Mouse (Mus musculus): ENCODE measurements at regions not wholly inside any gene's neighbourhood (a gene's known extent, or its start where the extent isn't known, plus 50 kb on each side); places are given as distances from the start of the nearest gene placed in this dataset.

- no peak for DNase-seq (ENCODE audit: low spot score)
- H3K27ac ChIP-seq (replicated peaks; ENCODE audit: low read depth, low read length) = no peak overlapping the region
- no peak overlapping the region for H3K9ac ChIP-seq (ENCODE audit: low read length)
- H3K9me3 ChIP-seq (ENCODE audit: control insufficient read depth, low read length) = no peaks in the 10 kb centered on the region
- H3K4me3 ChIP-seq (ENCODE audit: low read depth, low read length) = no peak overlapping the region
- WGBS = 82% methylated on average over 9 of the region's 9 CpGs
- no peaks in the 10 kb centered on the region for H3K4me1 ChIP-seq (ENCODE audit: control insufficient read depth, insufficient read depth, low read length)
- H3K4me2 ChIP-seq (ENCODE audit: low read depth, severe bottlenecking) = no peak overlapping the region
- H3K36me3 ChIP-seq (ENCODE audit: control insufficient read depth, insufficient read depth, low read length) = no peaks in the 10 kb centered on the region
- ATAC-seq (ENCODE audit: insufficient number of reproducible peaks, low FRiP score, low TSS enrichment, low read depth) = no peak
- no peaks in the 10 kb centered on the region for H3K27me3 ChIP-seq (ENCODE audit: control insufficient read depth, insufficient read depth, low read length)
These were observed 141.6 kb upstream of the Ddx18 start for GRCm38 (mm10) chr1:121709317-121709860.

GRCm38 (mm10) chr1:121708301-121708700 lies 140.5 kb upstream of the Ddx18 start:
- Histone ChIP-seq H3K4me2 (ENCODE audit: low read depth, severe bottlenecking) (no peak overlapping the region), H3K4me3 (ENCODE audit: low read depth, low read length) (no peak overlapping the region), H3K27me3 (ENCODE audit: control insufficient read depth, insufficient read depth, low read length) (no peaks in the 10 kb centered on the region), H3K9ac (ENCODE audit: low read length) (no peak overlapping the region), H3K4me1 (ENCODE audit: control insufficient read depth, insufficient read depth, low read length) (no peaks in the 10 kb centered on the region), H3K9me3 (ENCODE audit: control insufficient read depth, low read length) (no peaks in the 10 kb centered on the region), H3K27ac (replicated peaks; ENCODE audit: low read depth, low read length) (no peak overlapping the region), H3K36me3 (ENCODE audit: control insufficient read depth, insufficient read depth, low read length) (no peaks in the 10 kb centered on the region)
- no peak for DNase-seq (ENCODE audit: low spot score)
- no peak for ATAC-seq (ENCODE audit: insufficient number of reproducible peaks, low FRiP score, low TSS enrichment, low read depth)
- 74% methylated on average over 10 of the region's 10 CpGs for WGBS

GRCm38 (mm10) chr1:121701826-121702225 lies 134.0 kb upstream of the Ddx18 start:
- Histone ChIP-seq H3K9ac (ENCODE audit: low read length) (no peak overlapping the region), H3K36me3 (ENCODE audit: control insufficient read depth, insufficient read depth, low read length) (no peaks in the 10 kb centered on the region), H3K4me1 (ENCODE audit: control insufficient read depth, insufficient read depth, low read length) (no peaks in the 10 kb centered on the region), H3K4me3 (ENCODE audit: low read depth, low read length) (no peak overlapping the region), H3K27me3 (ENCODE audit: control insufficient read depth, insufficient read depth, low read length) (no peaks in the 10 kb centered on the region), H3K9me3 (ENCODE audit: control insufficient read depth, low read length) (no peaks in the 10 kb centered on the region), H3K27ac (replicated peaks; ENCODE audit: low read depth, low read length) (no peak overlapping the region), H3K4me2 (ENCODE audit: low read depth, severe bottlenecking) (no peak overlapping the region)
- ATAC-seq (ENCODE audit: insufficient number of reproducible peaks, low FRiP score, low TSS enrichment, low read depth) = no peak
- WGBS = 34% methylated on average over 7 of the region's 7 CpGs
- no peak for DNase-seq (ENCODE audit: low spot score)

- no peaks in the 10 kb centered on the region for H3K36me3 ChIP-seq (ENCODE audit: control insufficient read depth, insufficient read depth, low read length)
- no peaks in the 10 kb centered on the region for H3K4me1 ChIP-seq (ENCODE audit: control insufficient read depth, insufficient read depth, low read length)
- no peak for DNase-seq (ENCODE audit: low spot score)
- no peak overlapping the region for H3K4me3 ChIP-seq (ENCODE audit: low read depth, low read length)
- H3K27me3 ChIP-seq (ENCODE audit: control insufficient read depth, insufficient read depth, low read length) = no peaks in the 10 kb centered on the region
- no peak overlapping the region for H3K4me2 ChIP-seq (ENCODE audit: low read depth, severe bottlenecking)
- no peak overlapping the region for H3K27ac ChIP-seq (replicated peaks; ENCODE audit: low read depth, low read length)
- no peak for ATAC-seq (ENCODE audit: insufficient number of reproducible peaks, low FRiP score, low TSS enrichment, low read depth)
- WGBS = 86% methylated on average over 1 of the region's 1 CpGs
- H3K9ac ChIP-seq (ENCODE audit: low read length) = no peak overlapping the region
- H3K9me3 ChIP-seq (ENCODE audit: control insufficient read depth, low read length) = no peaks in the 10 kb centered on the region
These were observed 86.1 kb upstream of the Ddx18 start for GRCm38 (mm10) chr1:121653901-121654300.

GRCm38 (mm10) chr1:121650071-121650470 lies 82.3 kb upstream of the Ddx18 start:
- H3K27me3 ChIP-seq (ENCODE audit: control insufficient read depth, insufficient read depth, low read length) = no peaks in the 10 kb centered on the region
- H3K9me3 ChIP-seq (ENCODE audit: control insufficient read depth, low read length) = no peaks in the 10 kb centered on the region
- no peaks in the 10 kb centered on the region for H3K36me3 ChIP-seq (ENCODE audit: control insufficient read depth, insufficient read depth, low read length)
- DNase-seq (ENCODE audit: low spot score) (no peak), ATAC-seq (ENCODE audit: insufficient number of reproducible peaks, low FRiP score, low TSS enrichment, low read depth) (no peak)
- H3K9ac ChIP-seq (ENCODE audit: low read length) = no peak overlapping the region
- H3K4me1 ChIP-seq (ENCODE audit: control insufficient read depth, insufficient read depth, low read length) = no peaks in the 10 kb centered on the region
- H3K27ac ChIP-seq (replicated peaks; ENCODE audit: low read depth, low read length) = no peak overlapping the region
- H3K4me3 ChIP-seq (ENCODE audit: low read depth, low read length) = no peak overlapping the region
- WGBS = 92% methylated on average over 3 of the region's 3 CpGs
- H3K4me2 ChIP-seq (ENCODE audit: low read depth, severe bottlenecking) = no peak overlapping the region

GRCm38 (mm10) chr1:121631466-121631865 lies 63.7 kb upstream of the Ddx18 start:
- Histone ChIP-seq H3K4me2 (ENCODE audit: low read depth, severe bottlenecking) (no peak overlapping the region), H3K4me1 (ENCODE audit: control insufficient read depth, insufficient read depth, low read length) (no peaks in the 10 kb centered on the region), H3K9me3 (ENCODE audit: control insufficient read depth, low read length) (no peaks in the 10 kb centered on the region), H3K27ac (replicated peaks; ENCODE audit: low read depth, low read length) (no peak overlapping the region), H3K27me3 (ENCODE audit: control insufficient read depth, insufficient read depth, low read length) (no peaks in the 10 kb centered on the region), H3K9ac (ENCODE audit: low read length) (no peak overlapping the region), H3K4me3 (ENCODE audit: low read depth, low read length) (no peak overlapping the region), H3K36me3 (ENCODE audit: control insufficient read depth, insufficient read depth, low read length) (no peaks in the 10 kb centered on the region)
- no peak for DNase-seq (ENCODE audit: low spot score)
- ATAC-seq (ENCODE audit: insufficient number of reproducible peaks, low FRiP score, low TSS enrichment, low read depth) = no peak
- WGBS = 76% methylated on average over 2 of the region's 2 CpGs

- no peak overlapping the region for H3K27ac ChIP-seq (replicated peaks; ENCODE audit: low read depth, low read length)
- no peak overlapping the region for H3K9ac ChIP-seq (ENCODE audit: low read length)
- no peak for DNase-seq (ENCODE audit: low spot score)
- H3K4me2 ChIP-seq (ENCODE audit: low read depth, severe bottlenecking) = no peak overlapping the region
- no peaks in the 10 kb centered on the region for H3K4me1 ChIP-seq (ENCODE audit: control insufficient read depth, insufficient read depth, low read length)
- WGBS = 80% methylated on average over 7 of the region's 7 CpGs
- no peak overlapping the region for H3K4me3 ChIP-seq (ENCODE audit: low read depth, low read length)
- H3K36me3 ChIP-seq (ENCODE audit: control insufficient read depth, insufficient read depth, low read length) = no peaks in the 10 kb centered on the region
- no peaks in the 10 kb centered on the region for H3K27me3 ChIP-seq (ENCODE audit: control insufficient read depth, insufficient read depth, low read length)
- H3K9me3 ChIP-seq (ENCODE audit: control insufficient read depth, low read length) = no peaks in the 10 kb centered on the region
- no peak for ATAC-seq (ENCODE audit: insufficient number of reproducible peaks, low FRiP score, low TSS enrichment, low read depth)
These were observed 52.5 kb upstream of the Ddx18 start for GRCm38 (mm10) chr1:121620262-121620661.

- ATAC-seq (ENCODE audit: insufficient number of reproducible peaks, low FRiP score, low TSS enrichment, low read depth) = no peak
- H3K27ac ChIP-seq (replicated peaks; ENCODE audit: low read depth, low read length) = no peak overlapping the region
- no peaks in the 10 kb centered on the region for H3K27me3 ChIP-seq (ENCODE audit: control insufficient read depth, insufficient read depth, low read length)
- H3K9me3 ChIP-seq (ENCODE audit: control insufficient read depth, low read length) = no peaks in the 10 kb centered on the region
- H3K36me3 ChIP-seq (ENCODE audit: control insufficient read depth, insufficient read depth, low read length) = no peaks in the 10 kb centered on the region
- no peak overlapping the region for H3K4me3 ChIP-seq (ENCODE audit: low read depth, low read length)
- no peak for DNase-seq (ENCODE audit: low spot score)
- H3K4me2 ChIP-seq (ENCODE audit: low read depth, severe bottlenecking) = no peak overlapping the region
- no peak overlapping the region for H3K9ac ChIP-seq (ENCODE audit: low read length)
- H3K4me1 ChIP-seq (ENCODE audit: control insufficient read depth, insufficient read depth, low read length) = no peaks in the 10 kb centered on the region
These were observed 50.8 kb upstream of the Ddx18 start for GRCm38 (mm10) chr1:121618550-121618949.
